In genomic region chr17:28448225-28448624, GRCm38 (mm10) we compare ENCODE assay signal across 19 mouse cellular contexts.
"Had no signal": no experiment of that assay in that cellular context is flagged by ENCODE, and none has a peak within 500 bp of the region (broad histone marks: within the 10 kb centered on the region; RNA-seq: fewer than 3 reads in every experiment).

No protein-coding gene starts in this region.

- DNase-seq: layer of hippocampus, adult 9-11 months; lung, adult 2 months; lung, postnatal 14 days; lung, postnatal 4 days; midbrain, embryonic 14.5 days; right cerebral cortex, adult 18-20 months; right cerebral cortex, postnatal 14 days; right cerebral cortex, postnatal 4 days; thymus, adult 2 months; thymus, postnatal 14 days; thymus, postnatal 4 days had no signal

- H3K4me1 ChIP-seq: neural tube, embryonic 12.5 days had no signal

- H3K4me2 ChIP-seq: intestine, embryonic 15.5 days; limb, embryonic 12.5 days; liver, embryonic 12.5 days; liver, embryonic 15.5 days; midbrain, embryonic 11.5 days; neural tube, embryonic 12.5 days; neural tube, embryonic 15.5 days had no signal

- ATAC-seq: intestine, embryonic 15.5 days; liver, embryonic 12.5 days had no signal

- H3K9ac ChIP-seq: intestine, embryonic 15.5 days; limb, embryonic 12.5 days; liver, embryonic 12.5 days; liver, embryonic 15.5 days; neural tube, embryonic 12.5 days; neural tube, embryonic 15.5 days had no signal

- H3K36me3 ChIP-seq: intestine, embryonic 15.5 days; limb, embryonic 12.5 days; liver, embryonic 12.5 days; liver, embryonic 15.5 days; neural tube, embryonic 12.5 days; neural tube, embryonic 15.5 days had no signal

- H3K27ac ChIP-seq: intestine, embryonic 15.5 days; layer of hippocampus, adult 2 months; limb, embryonic 12.5 days; liver, embryonic 12.5 days; neural tube, embryonic 12.5 days; neural tube, embryonic 15.5 days had no signal

- H3K4me3 ChIP-seq: intestine, embryonic 15.5 days; layer of hippocampus, adult 2 months; limb, embryonic 12.5 days; liver, embryonic 12.5 days; liver, embryonic 15.5 days; neural tube, embryonic 12.5 days; neural tube, embryonic 15.5 days had no signal

- H3K9me3 ChIP-seq: intestine, embryonic 15.5 days; limb, embryonic 12.5 days; liver, embryonic 12.5 days; liver, embryonic 15.5 days; neural tube, embryonic 12.5 days; neural tube, embryonic 15.5 days had no signal

- H3K27me3 ChIP-seq: intestine, embryonic 15.5 days; limb, embryonic 12.5 days; liver, embryonic 12.5 days; liver, embryonic 15.5 days; neural tube, embryonic 12.5 days; neural tube, embryonic 15.5 days had no signal
